11 mouse cellular contexts compared by ENCODE assay signal in the genomic region with DNA sequence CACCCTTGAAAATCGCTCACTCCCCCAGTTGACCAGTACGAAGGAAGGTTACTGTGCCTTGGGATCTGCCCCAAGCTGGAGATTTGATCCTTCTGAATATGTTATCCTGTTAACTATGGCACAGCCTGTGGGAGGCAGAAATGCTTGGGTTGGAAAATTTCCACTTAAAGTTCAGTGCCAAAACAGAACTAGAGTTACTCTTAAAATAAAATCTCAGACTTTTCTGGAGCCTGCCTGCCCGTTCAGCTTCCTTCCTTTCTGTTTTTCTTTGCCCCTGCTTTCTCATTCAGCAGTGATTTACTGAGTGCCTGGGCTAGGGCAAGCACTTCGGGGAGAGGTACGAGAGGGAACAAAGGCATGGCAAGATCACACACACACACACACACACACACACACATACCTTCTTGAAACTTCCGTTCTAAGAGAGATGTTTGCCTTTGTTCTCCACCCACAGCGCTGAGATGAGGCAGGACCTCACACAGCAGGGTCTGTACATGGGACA.
DNase-seq lines count a peak whose midpoint lies in the region; ATAC-seq and TF ChIP-seq lines count a peak whose summit lies in the region.
"Had no signal": no experiment of that assay in that cellular context is flagged by ENCODE, and none has a peak within 500 bp of the region (broad histone marks: within the 10 kb centered on the region; RNA-seq: fewer than 3 reads in every experiment).

No protein-coding gene starts in this region.

- H3K9ac ChIP-seq in forebrain, embryonic 11.5 days (ENCODE audit: low read length), result no peak overlapping the region
- no peak overlapping the region for H3K9ac ChIP-seq in forebrain, embryonic 13.5 days
- 0 out of 2 replicates have a peak overlapping the region, but pooled peaks have one; percentile 31 for H3K9ac ChIP-seq in kidney, postnatal 0 days (ENCODE audit: low read depth, low read length)
- no peak overlapping the region for H3K9ac ChIP-seq in embryonic facial prominence, embryonic 14.5 days (ENCODE audit: low read depth, low read length)
- no peak overlapping the region for H3K9ac ChIP-seq in neural tube, embryonic 11.5 days (ENCODE audit: low read length)
- H3K9ac ChIP-seq: liver, postnatal 0 days had no signal

- ATAC-seq in forebrain, embryonic 11.5 days (replicated peaks; ENCODE audit: low FRiP score), result no peak
- ATAC-seq in forebrain, embryonic 13.5 days, result no peak
- ATAC-seq in kidney, postnatal 0 days (replicated peaks; ENCODE audit: low FRiP score, low read depth), result peak; percentile 72
- peak; percentile 57 for ATAC-seq in embryonic facial prominence, embryonic 14.5 days (ENCODE audit: low read depth)
- no peak for ATAC-seq in neural tube, embryonic 11.5 days (ENCODE audit: insufficient read depth, low FRiP score, low TSS enrichment)
- ATAC-seq: liver, postnatal 0 days had no signal

- no peaks in the 10 kb centered on the region for H3K9me3 ChIP-seq in forebrain, embryonic 11.5 days (ENCODE audit: control insufficient read depth, low read length)
- H3K9me3 ChIP-seq in forebrain, embryonic 13.5 days (replicated peaks), result no peaks in the 10 kb centered on the region
- H3K9me3 ChIP-seq in kidney, postnatal 0 days (replicated peaks; ENCODE audit: low read length), result no peaks in the 10 kb centered on the region
- no peaks in the 10 kb centered on the region for H3K9me3 ChIP-seq in embryonic facial prominence, embryonic 14.5 days (ENCODE audit: control insufficient read depth, low read length)
- no peaks in the 10 kb centered on the region for H3K9me3 ChIP-seq in neural tube, embryonic 11.5 days (ENCODE audit: control insufficient read depth, low read length)

- TF ChIP-seq CTCF in kidney, postnatal 0 days (IDR thresholded peaks at IDR 0.05; ENCODE audit: low read depth), result no peak

- WGBS in forebrain, embryonic 11.5 days, result 49% methylated on average over 7 of the region's 7 CpGs
- WGBS in forebrain, embryonic 13.5 days, result 43% methylated on average over 7 of the region's 7 CpGs
- 7% methylated on average over 7 of the region's 7 CpGs for WGBS in kidney, postnatal 0 days
- 34% methylated on average over 7 of the region's 7 CpGs for WGBS in embryonic facial prominence, embryonic 14.5 days
- 37% methylated on average over 7 of the region's 7 CpGs for WGBS in neural tube, embryonic 11.5 days

- H3K36me3 ChIP-seq in forebrain, embryonic 11.5 days (ENCODE audit: control insufficient read depth, insufficient read depth, low read length), result no peaks in the 10 kb centered on the region
- no peaks in the 10 kb centered on the region for H3K36me3 ChIP-seq in forebrain, embryonic 13.5 days (ENCODE audit: poor library complexity, severe bottlenecking)
- H3K36me3 ChIP-seq in kidney, postnatal 0 days (ENCODE audit: insufficient read depth, low read length), result no peaks in the 10 kb centered on the region
- no peaks in the 10 kb centered on the region for H3K36me3 ChIP-seq in embryonic facial prominence, embryonic 14.5 days (ENCODE audit: control insufficient read depth, insufficient read depth, low read length)
- H3K36me3 ChIP-seq in neural tube, embryonic 11.5 days (ENCODE audit: control insufficient read depth, insufficient read depth, low read length), result no peaks in the 10 kb centered on the region

- H3K4me3 ChIP-seq in forebrain, embryonic 11.5 days (ENCODE audit: low read depth, low read length), result no peak overlapping the region
- H3K4me3 ChIP-seq in forebrain, embryonic 13.5 days, result no peak overlapping the region
- no peak overlapping the region for H3K4me3 ChIP-seq in kidney, postnatal 0 days (replicated peaks; ENCODE audit: low read depth, low read length)
- H3K4me3 ChIP-seq in embryonic facial prominence, embryonic 14.5 days (ENCODE audit: low read depth, low read length), result no peak overlapping the region
- H3K4me3 ChIP-seq in neural tube, embryonic 11.5 days (ENCODE audit: low read depth, low read length), result no peak overlapping the region
- H3K4me3 ChIP-seq: erythroblast, embryonic 14.5 days had no signal

- no peak overlapping the region for H3K27ac ChIP-seq in forebrain, embryonic 11.5 days (ENCODE audit: low read depth, low read length)
- no peak overlapping the region for H3K27ac ChIP-seq in forebrain, embryonic 13.5 days
- H3K27ac ChIP-seq in kidney, postnatal 0 days, result peak overlapping the region; percentile 71
- H3K27ac ChIP-seq in embryonic facial prominence, embryonic 14.5 days (replicated peaks; ENCODE audit: low read depth, low read length), result peak overlapping the region; percentile 78
- no peak overlapping the region for H3K27ac ChIP-seq in neural tube, embryonic 11.5 days (ENCODE audit: low read depth, low read length)

- no peaks in the 10 kb centered on the region for H3K27me3 ChIP-seq in forebrain, embryonic 11.5 days (ENCODE audit: control insufficient read depth, insufficient read depth, low read length)
- no peaks in the 10 kb centered on the region for H3K27me3 ChIP-seq in forebrain, embryonic 13.5 days
- no peaks in the 10 kb centered on the region for H3K27me3 ChIP-seq in kidney, postnatal 0 days (ENCODE audit: insufficient read depth, low read length)
- no peaks in the 10 kb centered on the region; the same call in 1 of the 2 replicates for H3K27me3 ChIP-seq in embryonic facial prominence, embryonic 14.5 days (replicated peaks; ENCODE audit: control insufficient read depth, insufficient read depth, low read length)
- no peaks in the 10 kb centered on the region for H3K27me3 ChIP-seq in neural tube, embryonic 11.5 days (ENCODE audit: control insufficient read depth, insufficient read depth, low read length)

- no peak overlapping the region for H3K4me2 ChIP-seq in forebrain, embryonic 11.5 days (ENCODE audit: low read depth, low read length, severe bottlenecking)
- no peak overlapping the region for H3K4me2 ChIP-seq in forebrain, embryonic 13.5 days
- peak overlapping the region; percentile 15; the same call in 1 of the 2 replicates for H3K4me2 ChIP-seq in kidney, postnatal 0 days (ENCODE audit: low read length)
- peak overlapping the region; percentile 15; the same call in 1 of the 2 replicates for H3K4me2 ChIP-seq in embryonic facial prominence, embryonic 14.5 days (ENCODE audit: low read depth, low read length)
- no peak overlapping the region for H3K4me2 ChIP-seq in neural tube, embryonic 11.5 days (ENCODE audit: low read depth)

- no peaks in the 10 kb centered on the region for H3K4me1 ChIP-seq in forebrain, embryonic 11.5 days (replicated peaks; ENCODE audit: control insufficient read depth, insufficient read depth, low read length)
- no peaks in the 10 kb centered on the region; the same call in 1 of the 2 replicates for H3K4me1 ChIP-seq in forebrain, embryonic 13.5 days
- no peaks in the 10 kb centered on the region; the same call in 1 of the 2 replicates for H3K4me1 ChIP-seq in kidney, postnatal 0 days (replicated peaks; ENCODE audit: insufficient read depth, low read length)
- no peaks in the 10 kb centered on the region; the same call in 1 of the 2 replicates for H3K4me1 ChIP-seq in embryonic facial prominence, embryonic 14.5 days (ENCODE audit: control insufficient read depth, insufficient read depth, low read length)
- no peaks in the 10 kb centered on the region for H3K4me1 ChIP-seq in neural tube, embryonic 11.5 days (ENCODE audit: control insufficient read depth, insufficient read depth, low read length)

- DNase-seq in forebrain, embryonic 11.5 days (ENCODE audit: low spot score), result peak; percentile 35
- peak; percentile 87 for DNase-seq in kidney, postnatal 0 days (ENCODE audit: low spot score)
- DNase-seq in kidney, postnatal 25 days, result no peak
- DNase-seq in embryonic facial prominence, embryonic 14.5 days (ENCODE audit: low spot score), result peak; percentile 71
- peak; percentile 19 for DNase-seq in neural tube, embryonic 11.5 days (ENCODE audit: low spot score)
- no peak for DNase-seq in right cerebral cortex, postnatal 14 days
- DNase-seq in liver, result no peak
- DNase-seq: adrenal gland, adult 8-10 months; liver, postnatal 0 days had no signal

Comparison
In these comparisons a context has a peak if more than half of its experiments do, and no peak if none do; other contexts are left out.
1. DNase-seq: peak in forebrain, embryonic 11.5 days (single experiment), kidney, postnatal 0 days (single experiment), embryonic facial prominence, embryonic 14.5 days (single experiment) and neural tube, embryonic 11.5 days (single experiment); none in kidney, postnatal 25 days (0 of 2), right cerebral cortex, postnatal 14 days (single experiment) and liver (single experiment).
2. ATAC-seq: peak in kidney, postnatal 0 days (single experiment) and embryonic facial prominence, embryonic 14.5 days (single experiment); none in forebrain, embryonic 11.5 days (single experiment), forebrain, embryonic 13.5 days (single experiment) and neural tube, embryonic 11.5 days (single experiment).
3. H3K27ac ChIP-seq: peak in kidney, postnatal 0 days (single experiment) and embryonic facial prominence, embryonic 14.5 days (single experiment); none in forebrain, embryonic 11.5 days (single experiment), forebrain, embryonic 13.5 days (single experiment) and neural tube, embryonic 11.5 days (single experiment).
4. H3K4me2 ChIP-seq: peak in kidney, postnatal 0 days (single experiment) and embryonic facial prominence, embryonic 14.5 days (single experiment); none in forebrain, embryonic 11.5 days (single experiment), forebrain, embryonic 13.5 days (single experiment) and neural tube, embryonic 11.5 days (single experiment).